Mouse (Mus musculus) intestine, embryonic 15.5 days (tissue): Measurements from ENCODE around the gene Bok. TPM values are rescaled to one million over a fixed set of nuclear protein-coding genes. Genes with fewer than 3 reads are reported as not detected.
"Not testable (repeated sequence)": the region's sequence is repeated elsewhere in the genome, so short reads cannot be mapped to it uniquely, and the experiment has no call there.

Experiments
- ATAC-seq: fragments of 200-750 bp; cut with Nextera tagmentation; 2 replicates; pipeline ENCODE4 v1.8.0; 2017; ENCODE audit warnings: moderate TSS enrichment, moderate library complexity
- H3K27ac ChIP-seq: fragments of 300-500 bp; sonication (generic); 2 replicates; pipeline ENCODE4 v1.5.1; 2015; ENCODE audit warnings: mild to moderate bottlenecking, inconsistent platforms
- H3K27me3 ChIP-seq: fragments of 300-500 bp; sonication (generic); replicated peaks from 2 replicates; pipeline ENCODE4 v1.6.1; 2015; ENCODE audit warnings: inconsistent platforms
- H3K36me3 ChIP-seq: fragments of 300-500 bp; sonication (generic); 2 replicates; pipeline ENCODE4 v1.6.1; 2015; ENCODE audit warnings: inconsistent platforms
- H3K4me1 ChIP-seq: fragments of 300-500 bp; sonication (generic); replicated peaks from 2 replicates; pipeline ENCODE4 v1.6.1; 2015; ENCODE audit warnings: inconsistent platforms
- H3K4me2 ChIP-seq: fragments of 300-500 bp; sonication (generic); replicated peaks from 2 replicates; pipeline ENCODE4 v1.6.1; 2015; ENCODE audit warnings: mild to moderate bottlenecking, inconsistent platforms
- H3K4me3 ChIP-seq: fragments of 300-500 bp; sonication (generic); replicated peaks from 2 replicates; pipeline ENCODE4 v1.5.1; 2015; ENCODE audit warnings: inconsistent platforms
- H3K9ac ChIP-seq: fragments of 300-500 bp; sonication (generic); 2 replicates; pipeline ENCODE4 v1.6.1; 2015; ENCODE audit warnings: inconsistent platforms
- H3K9me3 ChIP-seq: fragments of 300-500 bp; sonication (generic); 2 replicates; pipeline ENCODE4 v1.6.1; 2016; ENCODE audit warnings: inconsistent platforms
- WGBS: fragments of 180-500 bp; shearing (Covaris S2); methylation state at CpG from one replicate; pipeline ENCODE4 v1.1.7; 2015; 5-methylcytosine and 5-hydroxymethylcytosine counted together
- polyA plus RNA-seq: library from polyadenylated mRNA; unstranded; fragments of >200 nt; fragmentation: Nextera tagmentation; extraction: Ambion mirVana; gene quantifications from 2 replicates; pipeline ENCODE4 v1.2.1, GENCODE M21; 2015

Gene Bok
- polyA plus RNA-seq = 48.3 and 54.9 TPM in 2 replicates

DNA sequence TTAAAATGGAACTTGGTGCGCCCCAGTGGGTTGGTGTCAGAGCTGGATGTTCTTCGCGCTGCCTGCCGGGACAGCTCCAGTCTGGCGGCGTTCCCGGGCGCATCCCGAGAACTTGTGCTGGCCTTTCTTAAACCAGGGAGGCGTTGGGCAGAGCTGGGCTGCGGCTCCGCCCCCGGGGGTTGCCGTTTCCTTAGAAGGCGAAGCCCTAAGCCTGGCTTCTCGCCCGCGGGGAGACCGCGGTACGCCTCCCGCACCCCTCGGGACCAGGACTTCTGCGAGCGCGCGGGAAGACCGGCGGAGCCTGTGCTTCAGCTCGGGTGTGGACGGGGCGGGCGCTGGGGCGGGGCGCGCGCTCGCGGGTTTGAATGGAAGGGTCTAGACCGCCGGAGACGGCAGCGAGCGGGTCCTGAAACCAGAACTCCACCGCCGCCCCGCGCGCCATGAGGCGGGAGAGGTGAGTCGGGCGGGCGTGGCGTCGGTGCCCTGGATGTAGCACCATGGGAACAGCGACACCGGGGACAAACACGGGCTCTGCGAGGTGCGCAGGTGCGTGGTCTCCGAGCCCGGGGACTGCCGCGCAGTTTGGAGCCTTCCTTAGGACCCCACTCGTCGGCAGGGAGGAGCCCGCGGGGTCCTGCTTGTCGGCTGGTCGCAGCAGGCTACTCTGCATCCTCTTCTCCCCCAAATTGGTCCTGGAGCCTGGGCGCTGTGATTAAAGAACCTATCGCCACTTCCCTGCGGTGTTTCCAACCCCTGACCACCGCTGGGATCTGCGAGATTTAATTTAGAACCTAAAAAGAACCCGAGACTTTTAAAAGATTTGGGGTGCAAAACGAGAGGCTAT is at the start of gene Bok:
TSS of gene Bok (plus strand) at position 260 of the 844 bp plus-strand sequence.
- H3K4me1 ChIP-seq = peaks cover 8% of the 10 kb centered on the region
- H3K27me3 ChIP-seq = no peaks in the 10 kb centered on the region
- peak; percentile 70 for ATAC-seq
- H3K4me3 ChIP-seq = peak within 1 kb of the TSS; percentile 64
- H3K4me2 ChIP-seq = peak within 1 kb of the TSS; percentile 96
- H3K36me3 ChIP-seq = no peaks in the 10 kb centered on the region
- whole genome bisulfite sequencing = under 1% methylated on average over 78 of the region's 78 CpGs
- peak within 1 kb of the TSS; percentile 69 for H3K9ac ChIP-seq
- peak within 1 kb of the TSS; percentile 64 for H3K27ac ChIP-seq
- H3K9me3 ChIP-seq = no peaks in the 10 kb centered on the region

DNA sequence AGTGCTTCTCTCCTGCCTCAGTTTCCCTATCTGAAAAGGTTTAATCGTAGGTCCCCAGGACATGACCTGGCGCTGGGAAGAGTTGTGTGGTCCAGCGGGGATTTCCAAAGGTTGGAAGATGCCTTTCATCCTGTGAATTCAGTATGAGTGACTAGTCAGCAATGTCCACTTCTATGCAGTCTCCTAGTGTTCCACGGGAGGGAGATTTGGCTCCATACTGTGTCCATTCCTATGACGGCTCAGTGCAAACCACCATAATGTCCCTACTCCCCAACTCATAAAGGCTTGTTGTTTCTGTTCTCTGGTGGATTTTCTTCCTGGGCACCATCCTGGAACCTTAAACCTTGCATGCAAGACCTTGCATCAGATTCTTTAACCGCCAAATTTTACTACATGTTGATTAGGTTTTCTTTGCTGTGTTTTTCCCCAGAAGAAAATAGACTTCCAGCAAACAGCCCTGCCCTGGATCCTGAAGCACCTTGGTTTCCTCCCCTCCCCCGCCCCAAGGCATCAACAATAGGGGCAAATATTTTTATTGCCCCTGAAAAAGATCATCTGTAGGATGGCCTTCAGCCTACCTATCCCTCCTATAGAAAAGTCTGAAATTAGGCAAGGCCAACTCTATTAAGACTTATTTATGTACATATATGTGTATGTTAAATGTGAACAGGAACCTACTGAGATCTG is 49.1 kb upstream of the Bok start:
- peak; percentile 43 for ATAC-seq
- peak overlapping the region; percentile 50 for H3K9ac ChIP-seq
- H3K4me1 ChIP-seq = peaks cover 7% of the 10 kb centered on the region
- H3K27ac ChIP-seq = peak overlapping the region; percentile 79
- no peaks in the 10 kb centered on the region for H3K9me3 ChIP-seq
- 31% methylated on average over 7 of the region's 7 CpGs for WGBS
- peak overlapping the region; percentile 100 for H3K4me3 ChIP-seq
- H3K27me3 ChIP-seq = no peaks in the 10 kb centered on the region
- H3K4me2 ChIP-seq = peak overlapping the region; percentile 86
- H3K36me3 ChIP-seq = peaks cover 3% of the 10 kb centered on the region; the same call in 1 of the 2 replicates

DNA sequence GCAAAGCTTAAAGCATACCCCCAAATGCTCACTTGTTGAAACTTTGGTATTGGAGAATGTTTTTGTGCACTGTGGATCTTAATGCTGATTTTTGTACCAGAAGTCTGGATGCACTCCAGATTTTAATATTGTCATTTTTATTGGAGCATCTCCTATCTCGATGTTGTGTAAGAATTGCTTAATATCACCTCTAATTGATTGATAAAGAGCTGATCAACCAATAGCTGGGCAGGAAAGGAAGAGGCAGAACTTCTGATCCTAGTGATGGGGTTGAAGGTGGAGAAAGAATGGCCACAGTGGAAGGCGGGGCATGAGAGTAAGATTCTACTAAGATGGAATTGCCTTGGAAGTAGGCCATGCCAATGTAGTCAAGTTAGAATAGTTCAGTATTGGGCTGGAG is 43.5 kb upstream of the Bok start:
- WGBS = 89% methylated on average over 2 of the region's 2 CpGs
- ATAC-seq = no peak
- Histone ChIP-seq H3K9ac (no peak overlapping the region), H3K9me3 (no peaks in the 10 kb centered on the region), H3K36me3 (no peaks in the 10 kb centered on the region), H3K4me1 (no peaks in the 10 kb centered on the region), H3K4me3 (no peak overlapping the region), H3K27ac (no peak overlapping the region), H3K27me3 (no peaks in the 10 kb centered on the region), H3K4me2 (no peak overlapping the region)

GRCm38 (mm10) chr1:93642692-93643091 is 42.8 kb upstream of the Bok start:
- Histone ChIP-seq H3K4me3 (no peak overlapping the region), H3K27me3 (no peaks in the 10 kb centered on the region), H3K9ac (no peak overlapping the region), H3K36me3 (no peaks in the 10 kb centered on the region), H3K4me2 (no peak overlapping the region), H3K9me3 (no peaks in the 10 kb centered on the region), H3K4me1 (no peaks in the 10 kb centered on the region), H3K27ac (no peak overlapping the region)
- WGBS = 87% methylated on average over 2 of the region's 2 CpGs
- ATAC-seq = no peak

GRCm38 (mm10) chr1:93649604-93650172 is 35.8 kb upstream of the Bok start:
- H3K4me2 ChIP-seq = no peak overlapping the region
- 63% methylated on average over 5 of the region's 5 CpGs for WGBS
- no peaks in the 10 kb centered on the region; the same call in 1 of the 2 replicates for H3K4me1 ChIP-seq
- no peaks in the 10 kb centered on the region for H3K27me3 ChIP-seq
- no peak overlapping the region for H3K27ac ChIP-seq
- no peaks in the 10 kb centered on the region for H3K36me3 ChIP-seq
- no peak overlapping the region for H3K9ac ChIP-seq
- no peak overlapping the region for H3K4me3 ChIP-seq
- no peak for ATAC-seq
- H3K9me3 ChIP-seq = no peaks in the 10 kb centered on the region

DNA sequence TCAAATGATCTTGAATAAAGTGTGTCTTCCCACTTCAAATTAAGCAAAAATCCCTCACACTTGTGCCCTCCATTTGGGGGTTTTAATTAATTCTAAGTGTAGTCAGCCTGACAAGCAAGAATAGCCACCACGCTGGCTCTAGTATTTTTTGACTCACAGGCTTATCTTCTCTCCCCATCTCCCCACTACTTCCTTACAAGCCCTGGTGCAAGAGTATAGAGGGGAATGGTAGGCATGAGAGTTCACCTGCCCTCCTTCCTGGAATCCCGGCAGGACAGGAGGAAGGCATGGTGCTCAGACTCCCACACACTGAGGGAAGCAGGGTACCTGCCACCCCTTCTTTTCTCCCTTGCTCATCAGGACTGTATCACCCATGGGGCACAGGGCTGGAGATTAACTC is 31.2 kb upstream of the Bok start:
- Histone ChIP-seq H3K4me2 (no peak overlapping the region), H3K36me3 (no peaks in the 10 kb centered on the region), H3K9me3 (no peaks in the 10 kb centered on the region), H3K27ac (0 out of 2 replicates have a peak overlapping the region, but pooled peaks have one; percentile 48), H3K27me3 (no peaks in the 10 kb centered on the region), H3K9ac (no peak overlapping the region), H3K4me1 (no peaks in the 10 kb centered on the region; the same call in 1 of the 2 replicates), H3K4me3 (no peak overlapping the region)
- ATAC-seq = peak; percentile 44
- WGBS = 25% methylated on average over 2 of the region's 2 CpGs

DNA sequence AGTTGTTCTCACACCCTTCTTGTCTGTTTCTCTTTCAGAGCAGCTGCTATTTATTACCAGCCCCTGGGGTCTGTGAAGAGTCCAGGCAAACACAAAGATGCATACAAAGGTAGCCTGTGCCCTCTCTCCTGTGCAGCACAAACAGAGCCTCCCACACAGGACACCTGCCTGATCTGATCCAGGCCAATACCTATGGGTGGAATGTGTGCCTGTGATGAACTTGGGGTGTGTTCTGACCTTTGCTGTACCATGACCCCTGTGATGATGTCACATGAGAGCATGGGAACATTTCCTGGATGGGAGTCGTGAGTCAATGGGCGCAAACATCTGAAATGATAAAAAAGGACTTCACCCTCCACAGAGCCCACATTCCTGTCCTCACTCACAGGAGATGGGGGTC is 30.7 kb upstream of the Bok start:
- Histone ChIP-seq H3K4me3 (no peak overlapping the region), H3K4me1 (no peaks in the 10 kb centered on the region; the same call in 1 of the 2 replicates), H3K9me3 (no peaks in the 10 kb centered on the region), H3K27me3 (no peaks in the 10 kb centered on the region), H3K9ac (no peak overlapping the region), H3K27ac (no peak overlapping the region), H3K4me2 (no peak overlapping the region), H3K36me3 (no peaks in the 10 kb centered on the region)
- WGBS = 58% methylated on average over 2 of the region's 2 CpGs
- ATAC-seq = peak; percentile 77

DNA sequence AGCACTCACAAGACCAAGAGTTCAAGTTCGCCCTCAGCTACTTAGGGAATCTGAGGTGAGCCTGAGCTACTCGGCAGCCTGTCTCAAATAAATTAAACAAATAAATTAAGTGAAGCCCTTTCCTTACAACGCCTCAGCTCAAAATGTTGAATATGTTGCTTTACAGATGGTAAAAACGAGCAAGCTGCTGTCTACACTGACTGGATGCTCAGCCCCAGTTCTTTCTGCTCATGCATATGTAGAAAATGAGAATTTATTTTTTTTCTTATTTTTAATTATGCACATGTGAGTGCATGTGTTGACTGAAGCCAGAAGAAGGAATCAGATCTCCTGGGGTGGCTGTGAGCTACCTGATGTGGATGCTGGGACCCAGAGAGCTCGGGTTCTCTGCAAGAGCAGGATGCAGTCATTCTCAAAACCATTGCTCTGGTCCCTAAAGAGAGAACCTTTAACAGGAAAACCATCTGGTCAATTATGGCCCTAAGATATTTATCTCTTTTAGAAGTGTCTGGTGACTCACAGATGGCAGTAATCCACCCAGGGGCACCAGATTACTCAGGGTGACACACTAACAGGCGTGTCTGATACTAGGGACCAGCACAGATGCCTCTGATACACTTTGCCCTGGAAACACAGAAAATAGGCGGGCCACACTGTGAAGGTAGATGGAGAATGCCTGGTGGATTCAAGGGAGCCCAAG is 29.0 kb upstream of the Bok start:
- H3K4me2 ChIP-seq = no peak overlapping the region
- H3K9me3 ChIP-seq = no peaks in the 10 kb centered on the region
- no peak overlapping the region for H3K9ac ChIP-seq
- ATAC-seq = peak; percentile 82
- no peaks in the 10 kb centered on the region; the same call in 1 of the 2 replicates for H3K4me1 ChIP-seq
- H3K36me3 ChIP-seq = no peaks in the 10 kb centered on the region
- no peak overlapping the region for H3K4me3 ChIP-seq
- 59% methylated on average over 7 of the region's 7 CpGs for WGBS
- H3K27me3 ChIP-seq = no peaks in the 10 kb centered on the region
- H3K27ac ChIP-seq = no peak overlapping the region

GRCm38 (mm10) chr1:93657025-93657360 is 28.5 kb upstream of the Bok start:
- H3K27me3 ChIP-seq = no peaks in the 10 kb centered on the region
- no peak overlapping the region for H3K4me2 ChIP-seq
- H3K9me3 ChIP-seq = no peaks in the 10 kb centered on the region
- no peak overlapping the region for H3K4me3 ChIP-seq
- H3K27ac ChIP-seq = no peak overlapping the region
- H3K9ac ChIP-seq = no peak overlapping the region
- 50% methylated on average over 5 of the region's 5 CpGs for WGBS
- peak; percentile 87 for ATAC-seq
- H3K36me3 ChIP-seq = no peaks in the 10 kb centered on the region
- no peaks in the 10 kb centered on the region; the same call in 1 of the 2 replicates for H3K4me1 ChIP-seq

DNA sequence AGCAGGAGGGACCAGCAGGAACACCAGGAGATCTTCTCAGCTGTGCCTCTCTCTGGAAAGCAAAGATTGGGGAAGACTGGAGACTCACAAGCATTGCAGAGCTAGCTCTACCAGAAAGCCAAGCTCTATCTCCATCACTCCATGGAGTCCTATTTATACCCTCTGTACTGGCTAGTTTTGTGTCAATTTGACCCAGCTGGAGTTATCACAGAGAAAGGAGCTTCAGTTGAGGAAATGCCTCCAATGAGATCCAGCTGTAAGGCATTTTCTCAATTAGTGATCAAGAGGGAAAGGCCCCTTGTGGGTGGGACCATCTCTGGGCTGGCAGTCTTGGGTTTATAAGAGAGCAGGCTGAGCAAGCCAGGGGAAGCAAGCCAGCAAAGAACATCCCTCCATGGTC is 26.9 kb upstream of the Bok start, which contains the start of gene Stk25:
TSS of gene Stk25 (minus strand) at position 101 of the 400 bp plus-strand sequence.
- H3K4me1 ChIP-seq, H3K4me2 ChIP-seq, H3K27me3 ChIP-seq, H3K9ac ChIP-seq, H3K27ac ChIP-seq, H3K4me3 ChIP-seq, H3K36me3 ChIP-seq, ATAC-seq, H3K9me3 ChIP-seq: not testable (repeated sequence)

GRCm38 (mm10) chr1:93667760-93668400 is 17.6 kb upstream of the Bok start:
- Histone ChIP-seq H3K9me3 (no peaks in the 10 kb centered on the region), H3K9ac (no peak overlapping the region), H3K36me3 (no peaks in the 10 kb centered on the region), H3K4me3 (no peak overlapping the region), H3K4me2 (no peak overlapping the region), H3K4me1 (peaks cover 10% of the 10 kb centered on the region; the same call in 1 of the 2 replicates), H3K27me3 (no peaks in the 10 kb centered on the region), H3K27ac (no peak overlapping the region)
- peak; percentile 61 for ATAC-seq
- 29% methylated on average over 13 of the region's 13 CpGs for WGBS
